Mouse (Mus musculus) bone marrow macrophage, adult 2 months (primary cell): ENCODE results near the gene Steap3. TPM values are rescaled to one million over a fixed set of nuclear protein-coding genes. Genes with fewer than 3 reads are reported as not detected.

Source experiments
- H3K27ac ChIP-seq: 2 replicates; pipeline ENCODE4 v1.5.1; 2012; ENCODE audit warnings: low read depth, low read length; ENCODE audit not compliant: insufficient read depth
- H3K4me1 ChIP-seq: 2 replicates; pipeline ENCODE4 v1.6.1; 2012; ENCODE audit warnings: low read length; ENCODE audit not compliant: control insufficient read depth, insufficient read depth
- H3K4me3 ChIP-seq: 2 replicates; pipeline ENCODE4 v1.5.1; 2012; ENCODE audit warnings: mild to moderate bottlenecking, low read length, moderate library complexity; ENCODE audit not compliant: insufficient read depth
- CTCF ChIP-seq: IDR thresholded peaks from 2 replicates; pipeline ENCODE4 v1.5.1; 2012; ENCODE audit warnings: low read depth, mild to moderate bottlenecking, low read length, moderate library complexity
- POLR2A ChIP-seq: IDR thresholded peaks from 2 replicates; pipeline ENCODE4 v1.6.1; 2012; ENCODE audit warnings: mild to moderate bottlenecking, low read depth, low read length, borderline replicate concordance
- polyA plus RNA-seq: library from polyadenylated mRNA; stranded (reverse); fragments of >200 nt; gene quantifications from 2 replicates; pipeline ENCODE4 v1.2.4, GENCODE M21; 2012; ENCODE audit not compliant: missing spikeins, insufficient read depth, insufficient read length

Steap3 gene
- polyA plus RNA-seq, 1 experiment: 22.6 TPM

GRCm38 (mm10) chr1:120190946-120191345, 81.6 kb downstream of the Steap3 start:
- no peak overlapping the region for H3K27ac ChIP-seq
- TF ChIP-seq POLR2A (no peak), CTCF (no peak)
- H3K4me3 ChIP-seq: no peak overlapping the region
- no peaks in the 10 kb centered on the region for H3K4me1 ChIP-seq

GRCm38 (mm10) chr1:120190300-120190699, 82.2 kb downstream of the Steap3 start:
- no peak for TF ChIP-seq POLR2A
- TF ChIP-seq CTCF: no peak
- no peak overlapping the region for H3K27ac ChIP-seq
- no peaks in the 10 kb centered on the region for H3K4me1 ChIP-seq
- no peak overlapping the region for H3K4me3 ChIP-seq

DNA sequence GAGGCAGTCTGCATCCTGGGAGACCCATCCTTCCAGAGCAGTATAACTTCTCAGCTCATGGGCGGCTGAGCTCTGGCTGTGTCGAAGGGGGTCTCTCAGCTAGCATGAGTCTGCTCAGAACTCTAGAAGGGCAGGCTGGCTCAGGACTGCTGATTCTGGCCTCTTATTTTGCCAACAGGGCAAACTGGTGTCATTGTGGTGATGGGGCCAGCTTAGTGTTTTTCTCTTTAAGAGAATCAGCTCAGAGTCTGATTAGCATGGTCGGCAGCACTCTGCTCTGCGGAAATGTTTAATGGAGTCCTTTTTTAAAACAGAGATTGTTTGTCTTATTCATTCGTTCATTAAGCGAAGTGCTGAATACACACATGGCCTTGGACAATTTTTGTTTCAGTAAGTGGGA, 83.3 kb downstream of the Steap3 start:
- TF ChIP-seq POLR2A (no peak), CTCF (no peak)
- no peak overlapping the region for H3K4me3 ChIP-seq
- no peaks in the 10 kb centered on the region for H3K4me1 ChIP-seq
- H3K27ac ChIP-seq: no peak overlapping the region

DNA sequence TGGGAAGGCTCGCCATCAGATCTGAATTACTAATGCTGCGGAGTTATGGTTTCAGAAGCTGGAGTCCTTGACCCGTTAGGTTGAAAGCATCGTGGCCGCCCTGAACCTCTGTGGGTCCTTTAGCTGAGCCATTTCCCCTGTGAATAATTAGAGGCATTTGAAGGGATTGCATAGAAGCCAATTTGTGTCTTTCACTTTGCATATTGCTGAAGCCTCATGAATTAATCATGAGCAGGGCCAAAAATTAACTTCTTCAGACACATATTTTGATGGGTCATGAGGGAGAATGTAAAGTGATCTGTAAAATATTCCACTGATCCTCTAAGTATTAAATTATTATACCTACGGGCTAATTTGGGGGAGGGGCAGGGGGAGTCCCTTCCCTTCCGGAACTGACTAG, 85.4 kb downstream of the Steap3 start:
- Histone ChIP-seq H3K4me1 (no peaks in the 10 kb centered on the region), H3K4me3 (no peak overlapping the region), H3K27ac (no peak overlapping the region)
- TF ChIP-seq CTCF (no peak), POLR2A (no peak)

DNA sequence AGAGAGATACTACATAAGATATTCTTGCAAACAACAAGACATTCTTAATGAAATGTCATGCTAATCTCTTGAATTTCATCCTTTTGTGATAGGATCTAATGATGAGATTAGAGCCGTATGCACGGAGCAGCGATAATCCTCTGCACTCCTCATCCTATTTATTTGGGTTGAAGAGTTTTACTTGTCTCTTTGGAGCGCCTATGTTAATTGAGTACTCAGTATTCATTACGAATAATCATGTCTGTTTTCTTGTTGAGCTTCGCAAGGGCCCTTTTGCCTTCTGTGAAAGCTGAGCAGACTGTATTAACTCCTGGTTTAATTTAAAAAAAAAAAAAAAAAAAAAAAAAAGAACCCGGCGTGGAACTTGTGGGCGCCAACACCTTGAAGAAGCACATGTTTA, 85.8 kb downstream of the Steap3 start:
- H3K4me3 ChIP-seq: no peak overlapping the region
- no peaks in the 10 kb centered on the region for H3K4me1 ChIP-seq
- TF ChIP-seq POLR2A: no peak
- no peak for TF ChIP-seq CTCF
- H3K27ac ChIP-seq: no peak overlapping the region

DNA sequence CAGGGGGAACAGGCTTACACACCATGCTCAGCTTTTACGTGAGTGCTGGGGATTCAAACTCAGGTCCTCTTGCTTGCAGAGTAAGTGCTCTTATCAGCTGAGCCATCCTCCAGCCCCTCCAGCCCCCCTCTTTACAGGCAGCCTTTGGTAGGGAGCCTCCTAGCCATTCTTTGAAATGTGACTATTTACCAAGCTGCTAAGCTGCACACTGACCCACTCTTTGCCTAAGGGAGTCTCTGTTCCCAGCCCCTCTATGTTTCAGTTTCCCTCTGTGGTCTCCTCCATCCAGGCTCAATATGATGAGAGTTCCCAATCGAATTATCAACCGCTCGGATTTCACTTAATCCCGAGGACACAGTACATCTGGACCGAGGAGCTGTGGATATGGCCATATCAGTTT, 86.3 kb downstream of the Steap3 start:
- TF ChIP-seq POLR2A: no peak
- TF ChIP-seq CTCF: no peak

DNA sequence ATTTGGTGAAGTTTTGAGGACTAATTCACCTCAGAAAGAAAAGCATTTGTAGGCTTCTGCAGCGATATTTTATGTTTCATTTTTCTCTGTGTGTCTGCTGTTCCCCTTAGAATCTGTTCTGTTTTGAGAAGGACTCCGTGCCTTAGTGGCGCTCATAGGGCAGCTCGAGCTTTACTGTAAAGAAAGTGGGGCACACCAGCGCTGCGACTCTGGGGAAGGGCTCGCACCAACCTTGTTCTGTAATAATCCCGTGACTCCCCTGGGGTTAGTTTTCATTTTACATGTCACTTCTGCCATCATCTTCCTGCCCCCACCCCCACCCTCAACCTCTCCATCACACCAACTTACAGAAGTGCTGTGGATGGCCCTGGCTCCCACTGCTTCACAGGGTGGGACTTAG, 95.4 kb downstream of the Steap3 start:
- TF ChIP-seq POLR2A (no peak), CTCF (no peak)
- Histone ChIP-seq H3K4me1 (peaks cover 6% of the 10 kb centered on the region; the same call in 1 of the 2 replicates), H3K27ac (no peak overlapping the region), H3K4me3 (no peak overlapping the region)

More for the DNA sequence above, 86.3 kb downstream of the Steap3 start:
- Histone ChIP-seq H3K4me3 (no peak overlapping the region), H3K27ac (no peak overlapping the region), H3K4me1 (no peaks in the 10 kb centered on the region)

DNA sequence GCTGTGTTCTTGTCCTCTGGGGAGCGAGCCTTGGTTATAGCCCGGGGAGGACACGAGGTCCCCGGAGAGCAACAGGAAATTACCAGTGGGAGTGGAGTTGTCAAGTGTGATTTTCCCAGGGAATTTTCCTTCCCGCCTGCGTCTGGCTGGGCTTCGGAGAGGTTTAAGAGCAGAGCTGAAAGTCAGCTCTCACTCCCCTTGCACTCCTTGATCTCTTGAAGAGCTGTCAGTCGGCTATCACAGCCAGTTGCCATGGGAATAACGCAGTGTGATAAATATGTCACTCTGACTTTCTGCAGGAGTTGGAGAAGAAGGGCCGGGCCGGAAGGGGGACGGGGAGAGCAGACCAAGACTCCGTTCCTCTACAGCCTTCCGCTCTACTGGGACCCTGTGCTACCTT, 96.2 kb downstream of the Steap3 start:
- no peak overlapping the region for H3K27ac ChIP-seq

GRCm38 (mm10) chr1:120174991-120175390, 97.5 kb downstream of the Steap3 start:
- H3K27ac ChIP-seq: no peak overlapping the region
- no peak overlapping the region for H3K4me3 ChIP-seq
- peaks cover 14% of the 10 kb centered on the region for H3K4me1 ChIP-seq
- no peak for TF ChIP-seq POLR2A

More for the DNA sequence above, 96.2 kb downstream of the Steap3 start:
- TF ChIP-seq POLR2A (no peak), CTCF (no peak)
- Histone ChIP-seq H3K4me1 (peaks cover 6% of the 10 kb centered on the region; the same call in 1 of the 2 replicates), H3K4me3 (no peak overlapping the region)

GRCm38 (mm10) chr1:120171819-120172521, 100.5 kb downstream of the Steap3 start:
- TF ChIP-seq CTCF (no peak), POLR2A (no peak)
- Histone ChIP-seq H3K4me3 (no peak overlapping the region), H3K4me1 (peaks cover 16% of the 10 kb centered on the region), H3K27ac (no peak overlapping the region)

DNA sequence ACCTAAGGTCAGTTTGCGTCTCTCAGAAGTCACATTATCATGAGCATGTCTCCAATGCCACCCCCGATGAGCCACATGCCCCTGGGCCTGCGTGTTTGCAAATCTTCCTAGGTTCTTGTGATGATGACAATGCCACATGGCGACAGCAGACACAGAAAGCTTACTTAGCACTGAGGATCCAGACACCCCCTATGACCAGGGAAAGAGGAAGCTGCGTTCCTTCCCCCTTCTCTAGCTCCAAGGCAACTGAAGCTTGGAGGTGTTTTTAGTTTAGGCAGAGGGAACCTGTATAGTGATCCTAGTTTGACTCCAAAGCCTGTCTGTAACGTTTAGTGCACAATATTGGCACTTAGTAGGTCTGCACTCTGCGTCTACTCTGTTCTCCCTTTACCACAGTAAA, 102.2 kb downstream of the Steap3 start:
- Histone ChIP-seq H3K4me3 (no peak overlapping the region), H3K4me1 (peaks cover 16% of the 10 kb centered on the region), H3K27ac (peak overlapping the region; percentile 45)
- TF ChIP-seq POLR2A: no peak
- TF ChIP-seq CTCF: no peak
